Mouse (Mus musculus) heart, postnatal 0 days (tissue): ENCODE data around the gene Prrg2.

ENCODE experiments used
- CTCF ChIP-seq: IDR thresholded peaks from 2 replicates; pipeline ENCODE4 v1.5.1; 2016; ENCODE audit warnings: antibody characterized with exemption, control low read depth, low read depth
- EP300 ChIP-seq: IDR thresholded peaks from 2 replicates; pipeline ENCODE4 v1.6.1; 2016; ENCODE audit warnings: antibody characterized with exemption, low read depth

- TF ChIP-seq CTCF (no peak), EP300 (no peak)
Measured at GRCm38 (mm10) chr7:45051601-45051974, 10.9 kb downstream of the Prrg2 start.
